Mouse (Mus musculus) midbrain, embryonic 13.5 days (tissue): Measurements from ENCODE around the gene Inpp4a. TPM values are rescaled to one million over a fixed set of nuclear protein-coding genes. Genes with fewer than 3 reads are reported as not detected.
A peak's percentile ranks its signal among the peaks of the same experiment; 100 is the strongest.

Experiments
- ATAC-seq: fragments of 200-750 bp; cut with Nextera tagmentation; 2 replicates; pipeline ENCODE4 v1.8.0; 2017; ENCODE audit warnings: mild to moderate bottlenecking, moderate TSS enrichment, moderate library complexity
- H3K27ac ChIP-seq: fragments of 300-500 bp; sonication (generic); 2 replicates; pipeline ENCODE4 v1.5.1; 2015; ENCODE audit warnings: inconsistent platforms, mild to moderate bottlenecking, moderate library complexity
- H3K27me3 ChIP-seq: fragments of 300-500 bp; sonication (generic); 2 replicates; pipeline ENCODE4 v1.6.1; 2015; ENCODE audit warnings: mild to moderate bottlenecking, inconsistent platforms
- H3K36me3 ChIP-seq: fragments of 300-500 bp; sonication (generic); 2 replicates; pipeline ENCODE4 v1.6.1; 2015; ENCODE audit warnings: mild to moderate bottlenecking, inconsistent platforms
- H3K4me1 ChIP-seq: fragments of 300-500 bp; sonication (generic); replicated peaks from 2 replicates; pipeline ENCODE4 v1.6.1; 2015; ENCODE audit warnings: inconsistent platforms
- H3K4me2 ChIP-seq: fragments of 300-500 bp; sonication (generic); replicated peaks from 2 replicates; pipeline ENCODE4 v1.6.1; 2015; ENCODE audit warnings: moderate library complexity, mild to moderate bottlenecking, inconsistent platforms
- H3K4me3 ChIP-seq: fragments of 300-500 bp; sonication (generic); replicated peaks from 2 replicates; pipeline ENCODE4 v1.5.1; 2015; ENCODE audit warnings: mild to moderate bottlenecking, inconsistent platforms
- H3K9ac ChIP-seq: fragments of 300-500 bp; sonication (generic); replicated peaks from 2 replicates; pipeline ENCODE4 v1.6.1; 2015; ENCODE audit warnings: mild to moderate bottlenecking, inconsistent platforms
- H3K9me3 ChIP-seq: fragments of 300-500 bp; sonication (generic); 2 replicates; pipeline ENCODE4 v1.6.1; 2016; ENCODE audit warnings: mild to moderate bottlenecking, inconsistent platforms
- WGBS: fragments of 180-500 bp; shearing (Covaris S2); methylation state at CpG from one replicate; pipeline ENCODE4 v1.1.7; 2015; 5-methylcytosine and 5-hydroxymethylcytosine counted together
- polyA plus RNA-seq: library from polyadenylated mRNA; unstranded; fragments of >200 nt; fragmentation: Nextera tagmentation; extraction: Ambion mirVana; gene quantifications from 2 replicates; pipeline ENCODE4 v1.2.1, GENCODE M21; 2015

Inpp4a gene
- polyA plus RNA-seq, result 52.0 and 55.1 TPM in 2 replicates

DNA sequence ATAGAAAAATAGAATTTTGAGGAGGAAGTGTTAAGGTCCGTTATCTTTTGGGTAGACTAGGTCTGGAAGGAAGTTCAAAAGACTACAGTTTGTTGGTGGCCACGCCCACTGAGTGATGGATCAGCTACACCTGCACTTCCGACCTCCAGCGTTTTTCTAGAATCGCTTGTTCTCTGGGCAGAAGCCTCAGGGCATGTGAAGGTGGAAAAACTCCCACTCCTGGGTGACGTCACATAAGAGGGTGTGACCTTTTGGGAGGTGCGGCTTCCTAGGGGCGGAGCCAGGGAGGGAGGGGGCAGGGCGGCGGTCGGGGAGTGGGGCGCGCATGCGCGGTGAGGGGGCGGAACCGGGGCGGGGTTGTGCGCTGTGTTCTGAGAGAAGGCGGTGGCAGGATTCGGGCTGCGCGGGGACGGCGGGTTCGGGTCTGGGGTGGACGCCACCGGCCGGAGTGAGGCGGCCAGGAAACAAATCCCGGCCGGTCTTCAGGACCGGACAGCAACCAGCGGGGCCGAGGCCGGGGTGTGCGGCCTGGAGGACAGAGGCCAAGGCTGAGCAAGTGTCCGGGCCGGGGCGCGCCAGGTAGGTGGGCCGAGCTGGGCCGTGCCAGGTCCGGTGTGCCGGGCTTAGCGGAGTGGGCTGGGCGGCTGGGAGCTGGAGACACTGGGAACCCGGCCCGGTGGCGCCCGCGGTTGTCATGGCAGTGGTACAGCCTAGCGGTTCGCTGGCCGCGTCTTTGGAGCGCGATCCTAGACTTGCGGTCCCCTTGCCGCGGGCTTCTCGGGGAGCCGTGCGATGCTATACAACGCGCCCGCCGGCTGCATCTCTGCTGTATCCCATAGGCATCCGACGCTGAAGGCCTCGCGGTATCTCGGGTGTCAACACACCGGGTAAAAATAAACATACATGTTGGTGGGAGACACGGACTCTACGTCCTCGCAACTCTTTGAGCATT lies at the start of gene Inpp4a:
Gene Inpp4a (plus strand): TSS at position 326 of the 952 bp plus-strand sequence.
- peak within 1 kb of the TSS; percentile 77 for H3K27ac ChIP-seq
- H3K9ac ChIP-seq, result peak within 1 kb of the TSS; percentile 98

DNA sequence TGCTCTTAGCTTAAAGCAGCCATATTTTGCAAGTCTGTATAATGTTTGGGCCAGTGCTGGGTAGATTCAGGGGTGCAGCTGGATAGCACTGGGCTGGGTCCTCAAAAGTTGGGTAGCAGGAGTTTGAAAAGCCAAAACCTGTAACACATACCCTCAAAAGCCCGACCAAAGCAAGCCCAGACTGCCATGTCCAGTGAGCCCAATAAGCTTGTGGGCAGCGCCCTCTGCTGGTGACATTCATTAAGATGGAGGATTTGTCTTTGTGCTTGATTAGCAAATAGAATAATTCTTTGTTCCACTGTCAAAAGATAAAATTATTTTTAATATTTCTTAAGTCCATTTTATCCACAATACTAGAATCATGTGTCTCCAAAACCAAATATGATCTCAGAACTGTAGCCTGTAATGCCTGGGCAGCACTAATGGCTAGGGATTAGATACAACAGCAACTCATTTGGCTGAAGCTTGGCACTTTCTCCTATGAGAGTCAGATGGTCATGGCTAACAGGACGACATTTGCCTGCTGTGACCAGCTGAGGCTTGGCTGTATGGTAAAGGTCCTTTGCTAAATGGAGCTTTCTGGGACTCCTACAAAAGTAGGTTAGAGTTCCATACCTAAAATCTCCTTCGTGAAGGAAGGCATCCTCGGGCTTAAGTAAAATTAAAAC lies 48.9 kb upstream of the Inpp4a start:
- 43% methylated on average over 5 of the region's 5 CpGs for WGBS
- no peak overlapping the region for H3K27ac ChIP-seq
- no peaks in the 10 kb centered on the region for H3K9me3 ChIP-seq
- no peak overlapping the region for H3K4me3 ChIP-seq
- H3K4me1 ChIP-seq, result no peaks in the 10 kb centered on the region
- H3K27me3 ChIP-seq, result no peaks in the 10 kb centered on the region
- H3K9ac ChIP-seq, result no peak overlapping the region
- H3K36me3 ChIP-seq, result no peaks in the 10 kb centered on the region
- peak; percentile 71; the same call in 1 of the 2 replicates for ATAC-seq
- no peak overlapping the region for H3K4me2 ChIP-seq

More for the DNA sequence above, at the start of gene Inpp4a:
- Histone ChIP-seq H3K4me1 (peaks cover 19% of the 10 kb centered on the region), H3K4me2 (peak within 1 kb of the TSS; percentile 70), H3K4me3 (peak within 1 kb of the TSS; percentile 95), H3K36me3 (no peaks in the 10 kb centered on the region), H3K9me3 (no peaks in the 10 kb centered on the region), H3K27me3 (no peaks in the 10 kb centered on the region)
- WGBS, result 2% methylated on average over 68 of the region's 77 CpGs
- peak; percentile 95 for ATAC-seq

- WGBS, result 92% methylated on average over 2 of the region's 2 CpGs
Observed at GRCm38 (mm10) chr1:37258443-37258842, 41.2 kb upstream of the Inpp4a start.

DNA sequence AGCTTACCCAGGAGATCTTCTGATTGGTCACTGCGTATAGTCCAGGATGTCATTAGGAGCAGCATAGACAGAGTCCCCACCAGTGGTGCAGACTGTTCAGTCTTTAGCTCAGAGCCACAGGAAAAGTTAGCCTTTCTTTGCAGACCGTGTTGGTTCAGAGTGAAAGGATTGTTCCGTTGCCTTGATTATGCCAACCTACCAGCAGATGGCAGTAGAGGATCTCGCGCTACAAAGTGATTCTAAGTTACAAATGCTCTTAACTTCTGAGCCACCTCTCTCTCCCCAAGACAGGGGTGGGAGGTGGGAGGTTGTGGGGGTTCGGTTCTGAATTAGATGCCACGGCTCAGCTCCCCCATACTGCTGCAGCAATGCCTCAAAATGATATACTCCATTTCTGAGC lies 27.2 kb upstream of the Inpp4a start:
- no peaks in the 10 kb centered on the region for H3K36me3 ChIP-seq
- H3K4me2 ChIP-seq, result no peak overlapping the region
- H3K27ac ChIP-seq, result no peak overlapping the region
- WGBS, result 10% methylated on average over 7 of the region's 7 CpGs
- ATAC-seq, result peak; percentile 45; the same call in 1 of the 2 replicates
- H3K27me3 ChIP-seq, result no peaks in the 10 kb centered on the region
- no peaks in the 10 kb centered on the region for H3K4me1 ChIP-seq
- no peaks in the 10 kb centered on the region for H3K9me3 ChIP-seq
- no peak overlapping the region for H3K9ac ChIP-seq
- no peak overlapping the region for H3K4me3 ChIP-seq

More at GRCm38 (mm10) chr1:37258443-37258842, 41.2 kb upstream of the Inpp4a start:
- Histone ChIP-seq H3K36me3 (no peaks in the 10 kb centered on the region), H3K9me3 (no peaks in the 10 kb centered on the region), H3K27ac (no peak overlapping the region), H3K27me3 (no peaks in the 10 kb centered on the region), H3K9ac (no peak overlapping the region), H3K4me1 (no peaks in the 10 kb centered on the region), H3K4me3 (no peak overlapping the region), H3K4me2 (no peak overlapping the region)
- no peak for ATAC-seq

DNA sequence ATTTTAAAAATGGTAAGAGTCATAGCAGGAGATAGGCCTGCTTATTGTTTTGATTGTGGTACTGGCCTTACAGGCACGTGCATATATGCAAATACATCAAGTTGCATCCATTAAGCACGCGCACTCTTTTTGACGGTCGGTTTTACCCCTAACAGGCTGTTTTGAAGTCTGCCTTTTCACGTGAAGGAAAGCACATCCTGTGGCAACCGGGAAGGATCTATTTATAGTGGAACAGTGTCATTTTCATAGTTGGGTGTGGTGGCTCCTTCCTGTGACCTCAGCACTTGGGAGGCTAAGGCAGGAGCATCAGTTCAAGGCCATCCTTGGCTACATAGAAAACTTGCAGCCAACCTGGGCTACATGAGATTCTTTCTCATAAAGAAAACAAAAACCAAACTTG lies 13.1 kb upstream of the Inpp4a start:
- ATAC-seq, result no peak
- Histone ChIP-seq H3K27me3 (no peaks in the 10 kb centered on the region), H3K9me3 (no peaks in the 10 kb centered on the region), H3K4me3 (no peak overlapping the region), H3K9ac (no peak overlapping the region), H3K36me3 (no peaks in the 10 kb centered on the region), H3K4me2 (no peak overlapping the region), H3K4me1 (no peaks in the 10 kb centered on the region), H3K27ac (no peak overlapping the region)
- 86% methylated on average over 7 of the region's 7 CpGs for WGBS

- H3K4me2 ChIP-seq, result no peak overlapping the region
- WGBS, result 86% methylated on average over 1 of the region's 1 CpGs
- no peak for ATAC-seq
Observed at GRCm38 (mm10) chr1:37287748-37288147, 11.9 kb upstream of the Inpp4a start.

DNA sequence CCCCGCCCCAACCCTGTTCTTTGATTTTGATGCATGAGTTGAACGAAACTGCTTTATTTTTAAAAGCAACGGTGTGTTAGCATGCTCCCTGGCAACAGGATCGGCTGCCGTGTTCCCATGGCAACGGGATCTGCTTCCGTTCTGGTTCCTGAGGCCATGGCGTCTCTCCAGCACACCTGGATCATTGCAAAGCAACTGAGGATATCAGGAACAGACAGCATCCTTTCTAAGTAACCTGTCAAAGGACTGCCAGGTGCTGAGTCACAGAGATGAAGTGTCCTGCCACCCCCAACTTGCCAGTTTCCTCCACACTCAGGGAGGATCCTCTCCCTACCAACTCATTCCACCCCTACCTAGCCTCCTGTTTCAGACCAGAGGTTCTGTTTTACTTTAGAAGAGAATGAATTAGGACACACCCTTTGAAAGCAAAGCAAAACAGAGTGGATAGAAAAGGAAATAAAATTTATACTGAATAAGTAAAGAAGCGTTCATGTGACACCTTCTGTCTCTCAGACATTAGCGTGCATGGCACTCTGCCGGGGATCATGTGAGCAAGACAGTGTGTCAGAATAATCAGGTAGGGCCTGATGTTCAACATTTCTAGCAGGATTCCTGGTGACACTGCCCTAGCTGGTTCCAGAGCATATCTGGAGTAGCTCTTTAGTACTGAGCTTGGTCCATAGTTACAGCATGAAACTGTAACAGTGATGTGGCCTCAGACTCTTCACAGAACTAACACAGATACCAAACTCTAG lies 11.3 kb upstream of the Inpp4a start:
- H3K9me3 ChIP-seq, result no peaks in the 10 kb centered on the region
- no peak overlapping the region for H3K4me3 ChIP-seq
- no peaks in the 10 kb centered on the region for H3K36me3 ChIP-seq
- no peak overlapping the region for H3K9ac ChIP-seq
- 63% methylated on average over 11 of the region's 11 CpGs for WGBS
- no peak overlapping the region for H3K4me2 ChIP-seq
- H3K27me3 ChIP-seq, result no peaks in the 10 kb centered on the region
- ATAC-seq, result no peak
- H3K27ac ChIP-seq, result no peak overlapping the region
- no peaks in the 10 kb centered on the region for H3K4me1 ChIP-seq

More at GRCm38 (mm10) chr1:37287748-37288147, 11.9 kb upstream of the Inpp4a start:
- H3K9me3 ChIP-seq, result no peaks in the 10 kb centered on the region
- H3K27ac ChIP-seq, result no peak overlapping the region
- no peak overlapping the region for H3K9ac ChIP-seq
- no peaks in the 10 kb centered on the region for H3K27me3 ChIP-seq
- H3K4me3 ChIP-seq, result no peak overlapping the region
- H3K36me3 ChIP-seq, result no peaks in the 10 kb centered on the region
- no peaks in the 10 kb centered on the region for H3K4me1 ChIP-seq

- Histone ChIP-seq H3K9ac (no peak overlapping the region), H3K27ac (no peak overlapping the region), H3K4me2 (no peak overlapping the region), H3K9me3 (no peaks in the 10 kb centered on the region), H3K27me3 (no peaks in the 10 kb centered on the region), H3K36me3 (no peaks in the 10 kb centered on the region), H3K4me3 (no peak overlapping the region), H3K4me1 (no peaks in the 10 kb centered on the region)
- WGBS, result 85% methylated on average over 7 of the region's 7 CpGs
- ATAC-seq, result no peak
Observed at GRCm38 (mm10) chr1:37288941-37289340, 10.7 kb upstream of the Inpp4a start.

DNA sequence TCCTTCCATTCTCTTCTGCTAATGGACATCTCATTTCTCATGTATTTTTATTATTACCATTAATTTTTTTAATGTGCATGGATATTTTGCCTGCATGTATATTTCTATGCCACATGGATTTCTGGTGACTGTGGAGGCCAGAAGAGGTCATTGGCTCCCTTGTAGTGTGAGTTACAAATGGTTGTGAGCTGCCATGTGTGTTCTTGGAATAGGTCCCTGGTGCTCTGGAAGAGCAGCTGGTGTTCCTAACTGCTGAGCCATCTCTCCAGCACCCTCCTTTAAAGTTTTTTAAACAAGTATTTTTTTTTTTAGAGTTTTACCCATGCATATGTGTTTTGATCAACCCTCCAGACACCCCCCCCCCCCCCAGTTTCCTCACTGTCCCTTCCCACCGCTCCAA lies 3.3 kb upstream of the Inpp4a start:
- H3K36me3 ChIP-seq, result no peaks in the 10 kb centered on the region
- H3K4me2 ChIP-seq, result no peak overlapping the region
- ATAC-seq, result no peak
- no peaks in the 10 kb centered on the region for H3K27me3 ChIP-seq
- H3K9me3 ChIP-seq, result no peaks in the 10 kb centered on the region
- no peak overlapping the region for H3K4me3 ChIP-seq
- peaks cover 11% of the 10 kb centered on the region for H3K4me1 ChIP-seq
- H3K9ac ChIP-seq, result no peak overlapping the region
- no peak overlapping the region for H3K27ac ChIP-seq
- WGBS, result 59% methylated on average over 1 of the region's 1 CpGs

DNA sequence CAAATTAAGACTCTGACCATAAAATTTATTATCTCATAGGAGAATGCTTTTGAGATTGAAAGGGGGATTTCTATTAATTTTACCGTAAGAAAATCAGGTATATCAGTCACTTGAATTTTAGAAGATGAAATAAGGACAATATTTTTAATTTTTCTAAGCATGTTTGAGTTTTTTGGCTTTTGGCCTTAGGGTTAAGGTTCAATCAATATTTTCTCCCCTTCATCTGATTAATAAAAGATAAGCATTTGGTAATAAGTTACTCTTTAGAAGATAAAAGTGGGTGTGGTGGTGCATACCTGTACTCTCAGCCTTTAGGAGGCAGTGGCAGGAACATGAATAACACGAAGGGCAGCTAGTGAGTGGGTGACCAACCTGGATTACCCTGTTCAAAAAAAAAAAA lies 761 bp upstream of the Inpp4a start:
- peaks cover 19% of the 10 kb centered on the region for H3K4me1 ChIP-seq
- H3K27ac ChIP-seq, result no peak overlapping the region
- H3K9ac ChIP-seq, result no peak overlapping the region
- no peaks in the 10 kb centered on the region for H3K36me3 ChIP-seq
- ATAC-seq, result no peak
- no peaks in the 10 kb centered on the region for H3K9me3 ChIP-seq
- 83% methylated on average over 2 of the region's 2 CpGs for WGBS
- no peak overlapping the region for H3K4me3 ChIP-seq
- H3K27me3 ChIP-seq, result no peaks in the 10 kb centered on the region
- H3K4me2 ChIP-seq, result no peak overlapping the region

GRCm38 (mm10) chr1:37300650-37301049 lies 985 bp downstream of the Inpp4a start:
- peaks cover 26% of the 10 kb centered on the region for H3K4me1 ChIP-seq
- peak overlapping the region; percentile 70 for H3K4me2 ChIP-seq
- WGBS, result 78% methylated on average over 5 of the region's 5 CpGs
- no peak for ATAC-seq
- peak overlapping the region; percentile 95 for H3K4me3 ChIP-seq
- H3K36me3 ChIP-seq, result no peaks in the 10 kb centered on the region
- H3K27ac ChIP-seq, result peak overlapping the region; percentile 77; the same call in 1 of the 2 replicates
- H3K27me3 ChIP-seq, result no peaks in the 10 kb centered on the region
- H3K9me3 ChIP-seq, result no peaks in the 10 kb centered on the region
- peak overlapping the region; percentile 98 for H3K9ac ChIP-seq
